Mouse (Mus musculus) stomach, embryonic 14.5 days (tissue): ENCODE measurements around the gene Sorbs1. TPM values are rescaled to one million over a fixed set of nuclear protein-coding genes. Genes with fewer than 3 reads are reported as not detected.
A peak's percentile ranks its signal among the peaks of the same experiment; 100 is the strongest.

Experiments
- ATAC-seq: fragments of 200-750 bp; cut with Nextera tagmentation; 2 replicates; pipeline ENCODE4 v1.8.0; 2017; ENCODE audit warnings: low read depth, moderate TSS enrichment; ENCODE audit not compliant: insufficient number of reproducible peaks, insufficient read depth, low FRiP score
- H3K27ac ChIP-seq: fragments of 300-500 bp; sonication (generic); 2 replicates; pipeline ENCODE4 v1.5.1; 2014; ENCODE audit warnings: mild to moderate bottlenecking, low read length, moderate library complexity, mixed read lengths
- H3K27me3 ChIP-seq: fragments of 300-500 bp; sonication (generic); 2 replicates; pipeline ENCODE4 v1.6.1; 2014; ENCODE audit warnings: low read length, control low read depth, mixed read lengths; ENCODE audit not compliant: control insufficient read depth, insufficient read depth
- H3K36me3 ChIP-seq: fragments of 300-500 bp; sonication (generic); 2 replicates; pipeline ENCODE4 v1.6.1; 2014; ENCODE audit warnings: mild to moderate bottlenecking, control low read depth, low read length, moderate library complexity, mixed read lengths; ENCODE audit not compliant: control insufficient read depth, insufficient read depth
- H3K4me1 ChIP-seq: fragments of 300-500 bp; sonication (generic); 2 replicates; pipeline ENCODE4 v1.6.1; 2014; ENCODE audit warnings: low read length, control low read depth, mixed read lengths; ENCODE audit not compliant: control insufficient read depth, insufficient read depth
- H3K4me2 ChIP-seq: fragments of 300-500 bp; sonication (generic); replicated peaks from 2 replicates; pipeline ENCODE4 v1.6.1; 2014; ENCODE audit warnings: low read depth, low read length, control low read depth
- H3K4me3 ChIP-seq: fragments of 300-500 bp; sonication (generic); 2 replicates; pipeline ENCODE4 v1.5.1; 2014; ENCODE audit warnings: low read depth, low read length, control low read depth
- H3K9ac ChIP-seq: fragments of 300-500 bp; sonication (generic); replicated peaks from 2 replicates; pipeline ENCODE4 v1.6.1; 2014; ENCODE audit warnings: low read depth, mild to moderate bottlenecking, control low read depth, low read length, moderate library complexity, mixed read lengths
- H3K9me3 ChIP-seq: fragments of 300-500 bp; sonication (generic); 2 replicates; pipeline ENCODE4 v1.6.1; 2016; ENCODE audit warnings: low read depth, low read length, control low read depth; ENCODE audit not compliant: control insufficient read depth
- WGBS: fragments of 180-500 bp; shearing (Covaris S2); extraction: QIAGEN DNeasy Blood & Tissue Kit; methylation state at CpG from one replicate; pipeline ENCODE4 v1.1.7; 2014; 5-methylcytosine and 5-hydroxymethylcytosine counted together
- polyA plus RNA-seq: library from polyadenylated mRNA; unstranded; fragments of >200 nt; fragmentation: Nextera tagmentation; extraction: Ambion mirVana; gene quantifications from 2 replicates; pipeline ENCODE4 v1.2.1, GENCODE M21; 2014

The Sorbs1 gene
- polyA plus RNA-seq, 1 experiment from 2014 or later: 84.0 TPM

GRCm38 (mm10) chr19:40465339-40465738 is 48.2 kb downstream of the Sorbs1 start:
- no peak overlapping the region for H3K4me3 ChIP-seq
- no peaks in the 10 kb centered on the region for H3K36me3 ChIP-seq
- H3K27me3 ChIP-seq: no peaks in the 10 kb centered on the region
- H3K27ac ChIP-seq: no peak overlapping the region
- no peak for ATAC-seq
- 83% methylated on average over 3 of the region's 3 CpGs for WGBS
- no peak overlapping the region for H3K9ac ChIP-seq
- H3K4me1 ChIP-seq: peaks cover 3% of the 10 kb centered on the region; the same call in 1 of the 2 replicates
- H3K4me2 ChIP-seq: no peak overlapping the region
- H3K9me3 ChIP-seq: no peaks in the 10 kb centered on the region

DNA sequence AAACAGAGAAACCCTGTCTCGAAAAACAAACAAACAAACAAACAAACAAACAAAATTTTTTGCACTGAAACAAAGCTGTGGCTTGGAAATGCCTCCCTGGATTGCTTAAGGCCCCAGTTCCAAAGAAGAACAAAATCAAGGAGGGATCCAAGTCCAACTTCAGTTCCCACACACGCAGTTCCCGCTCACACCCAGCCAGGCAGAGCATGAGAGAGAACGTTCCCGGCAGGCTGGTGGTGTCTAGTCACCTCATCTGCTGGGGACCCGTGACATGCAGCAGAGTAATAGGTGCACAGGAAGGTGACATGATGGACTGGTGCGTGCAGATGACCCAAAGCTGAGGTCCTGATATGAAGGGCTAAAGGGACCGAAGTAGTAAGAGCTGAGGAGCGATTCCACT is 49.2 kb downstream of the Sorbs1 start:
- 85% methylated on average over 9 of the region's 9 CpGs for WGBS
- no peaks in the 10 kb centered on the region for H3K36me3 ChIP-seq
- no peaks in the 10 kb centered on the region for H3K9me3 ChIP-seq
- H3K4me3 ChIP-seq: no peak overlapping the region
- H3K27me3 ChIP-seq: no peaks in the 10 kb centered on the region
- ATAC-seq: no peak
- peaks cover 3% of the 10 kb centered on the region; the same call in 1 of the 2 replicates for H3K4me1 ChIP-seq
- H3K9ac ChIP-seq: no peak overlapping the region
- no peak overlapping the region for H3K4me2 ChIP-seq
- H3K27ac ChIP-seq: no peak overlapping the region

DNA sequence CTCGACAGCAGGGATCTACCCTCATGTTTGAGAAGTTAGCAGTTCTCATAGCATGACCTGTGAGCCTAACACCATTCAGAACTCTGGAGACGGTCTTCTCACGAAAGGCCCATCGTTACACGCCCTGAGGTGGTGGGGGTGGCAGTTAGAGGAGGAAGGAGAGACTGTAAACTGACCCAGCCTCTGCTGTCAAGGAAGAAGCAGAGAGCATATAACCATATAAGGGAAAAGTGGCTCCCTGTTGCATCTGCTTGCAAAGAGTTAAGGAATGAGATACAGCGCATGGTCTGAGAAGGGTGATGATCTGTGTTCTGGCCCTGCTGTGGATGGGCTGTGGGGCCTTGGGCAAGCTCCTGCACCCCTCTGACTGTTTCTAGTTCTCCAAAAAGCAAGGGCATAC is 50.7 kb downstream of the Sorbs1 start:
- Histone ChIP-seq H3K27me3 (no peaks in the 10 kb centered on the region), H3K27ac (peak overlapping the region; percentile 16; the same call in 1 of the 2 replicates), H3K4me1 (peaks cover 3% of the 10 kb centered on the region; the same call in 1 of the 2 replicates), H3K4me2 (no peak overlapping the region), H3K9me3 (no peaks in the 10 kb centered on the region), H3K36me3 (no peaks in the 10 kb centered on the region), H3K4me3 (no peak overlapping the region), H3K9ac (no peak overlapping the region)
- 25% methylated on average over 6 of the region's 6 CpGs for WGBS
- ATAC-seq: no peak

GRCm38 (mm10) chr19:40462481-40462880 is 51.1 kb downstream of the Sorbs1 start:
- no peaks in the 10 kb centered on the region for H3K27me3 ChIP-seq
- H3K9ac ChIP-seq: no peak overlapping the region
- WGBS: 46% methylated on average over 2 of the region's 2 CpGs
- H3K4me3 ChIP-seq: no peak overlapping the region
- no peak for ATAC-seq
- H3K4me2 ChIP-seq: no peak overlapping the region
- no peaks in the 10 kb centered on the region for H3K36me3 ChIP-seq
- H3K9me3 ChIP-seq: no peaks in the 10 kb centered on the region
- H3K27ac ChIP-seq: peak overlapping the region; percentile 16; the same call in 1 of the 2 replicates
- peaks cover 3% of the 10 kb centered on the region; the same call in 1 of the 2 replicates for H3K4me1 ChIP-seq

GRCm38 (mm10) chr19:40461662-40462061 is 51.9 kb downstream of the Sorbs1 start:
- no peak for ATAC-seq
- H3K4me3 ChIP-seq: no peak overlapping the region
- H3K9ac ChIP-seq: no peak overlapping the region
- H3K4me1 ChIP-seq: peaks cover 3% of the 10 kb centered on the region; the same call in 1 of the 2 replicates
- H3K27ac ChIP-seq: no peak overlapping the region
- H3K27me3 ChIP-seq: no peaks in the 10 kb centered on the region
- H3K4me2 ChIP-seq: no peak overlapping the region
- WGBS: 63% methylated on average over 1 of the region's 1 CpGs
- H3K36me3 ChIP-seq: no peaks in the 10 kb centered on the region
- no peaks in the 10 kb centered on the region for H3K9me3 ChIP-seq

GRCm38 (mm10) chr19:40460854-40461490 is 52.6 kb downstream of the Sorbs1 start:
- H3K4me2 ChIP-seq: no peak overlapping the region
- no peak overlapping the region for H3K4me3 ChIP-seq
- H3K9me3 ChIP-seq: no peaks in the 10 kb centered on the region
- no peak overlapping the region for H3K27ac ChIP-seq
- WGBS: 34% methylated on average over 9 of the region's 9 CpGs
- no peaks in the 10 kb centered on the region for H3K27me3 ChIP-seq
- H3K4me1 ChIP-seq: peaks cover 3% of the 10 kb centered on the region; the same call in 1 of the 2 replicates
- H3K36me3 ChIP-seq: no peaks in the 10 kb centered on the region
- no peak overlapping the region for H3K9ac ChIP-seq
- no peak for ATAC-seq

- peaks cover 3% of the 10 kb centered on the region; the same call in 1 of the 2 replicates for H3K4me1 ChIP-seq
- H3K27me3 ChIP-seq: no peaks in the 10 kb centered on the region
- H3K9me3 ChIP-seq: no peaks in the 10 kb centered on the region
- H3K4me2 ChIP-seq: no peak overlapping the region
- H3K27ac ChIP-seq: no peak overlapping the region
- H3K9ac ChIP-seq: no peak overlapping the region
- no peak overlapping the region for H3K4me3 ChIP-seq
- ATAC-seq: no peak
- H3K36me3 ChIP-seq: no peaks in the 10 kb centered on the region
- 24% methylated on average over 1 of the region's 1 CpGs for WGBS
These were observed 54.2 kb downstream of the Sorbs1 start for GRCm38 (mm10) chr19:40459338-40459737.

DNA sequence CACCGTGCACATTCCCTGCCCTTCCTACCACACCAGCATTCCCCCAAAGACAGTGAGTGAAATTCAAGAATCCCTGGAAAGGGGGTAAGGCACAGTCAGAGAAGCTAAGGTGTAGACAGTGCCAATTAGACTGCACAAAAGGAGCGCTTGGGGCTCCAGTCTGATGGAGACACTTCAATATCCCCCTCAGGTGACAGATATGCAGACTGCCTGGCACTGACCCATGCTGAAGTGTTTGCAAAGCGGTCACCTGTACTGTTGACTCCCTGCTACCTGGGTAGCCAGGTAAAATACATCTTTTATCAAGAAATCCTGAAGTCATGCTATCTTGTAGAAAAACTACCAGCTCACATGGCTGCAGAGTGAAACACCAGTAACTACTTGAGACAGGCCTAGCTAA is 54.8 kb downstream of the Sorbs1 start:
- H3K4me3 ChIP-seq: no peak overlapping the region
- no peak overlapping the region for H3K4me2 ChIP-seq
- 60% methylated on average over 3 of the region's 3 CpGs for WGBS
- no peaks in the 10 kb centered on the region for H3K27me3 ChIP-seq
- H3K9ac ChIP-seq: no peak overlapping the region
- no peak for ATAC-seq
- H3K27ac ChIP-seq: no peak overlapping the region
- H3K4me1 ChIP-seq: peaks cover 3% of the 10 kb centered on the region; the same call in 1 of the 2 replicates
- H3K36me3 ChIP-seq: no peaks in the 10 kb centered on the region
- no peaks in the 10 kb centered on the region for H3K9me3 ChIP-seq

- Histone ChIP-seq H3K9ac (no peak overlapping the region), H3K36me3 (no peaks in the 10 kb centered on the region), H3K27me3 (no peaks in the 10 kb centered on the region), H3K4me2 (no peak overlapping the region), H3K27ac (no peak overlapping the region), H3K4me1 (no peaks in the 10 kb centered on the region), H3K9me3 (no peaks in the 10 kb centered on the region), H3K4me3 (no peak overlapping the region)
- WGBS: 93% methylated on average over 4 of the region's 4 CpGs
- ATAC-seq: no peak
These were observed 58.3 kb downstream of the Sorbs1 start for GRCm38 (mm10) chr19:40455248-40455647.
